Mouse (Mus musculus) heart, embryonic 15.5 days (tissue): ENCODE results near the gene Morc2a. TPM values are rescaled to one million over a fixed set of nuclear protein-coding genes. Genes with fewer than 3 reads are reported as not detected.

Experiments
- ATAC-seq: fragments of 200-750 bp; cut with Nextera tagmentation; replicated peaks from 2 replicates; pipeline ENCODE4 v1.8.0; 2017; ENCODE audit warnings: low read depth, moderate TSS enrichment; ENCODE audit not compliant: insufficient number of reproducible peaks, insufficient read depth, low FRiP score
- H3K27ac ChIP-seq: fragments of 300-500 bp; sonication (generic); 2 replicates; pipeline ENCODE4 v1.5.1; 2015; ENCODE audit warnings: mild to moderate bottlenecking, inconsistent platforms
- H3K27me3 ChIP-seq: fragments of 300-500 bp; sonication (generic); 2 replicates; pipeline ENCODE4 v1.6.1; 2015; ENCODE audit warnings: inconsistent platforms
- H3K36me3 ChIP-seq: fragments of 300-500 bp; sonication (generic); 2 replicates; pipeline ENCODE4 v1.6.1; 2015; ENCODE audit warnings: mild to moderate bottlenecking, inconsistent platforms
- H3K4me1 ChIP-seq: fragments of 300-500 bp; sonication (generic); replicated peaks from 2 replicates; pipeline ENCODE4 v1.6.1; 2015; ENCODE audit warnings: inconsistent platforms
- H3K4me2 ChIP-seq: fragments of 300-500 bp; sonication (generic); 2 replicates; pipeline ENCODE4 v1.6.1; 2015; ENCODE audit warnings: inconsistent platforms, mild to moderate bottlenecking, moderate library complexity
- H3K4me3 ChIP-seq: fragments of 300-500 bp; sonication (generic); 2 replicates; pipeline ENCODE4 v1.5.1; 2015; ENCODE audit warnings: mild to moderate bottlenecking, inconsistent platforms
- H3K9ac ChIP-seq: fragments of 300-500 bp; sonication (generic); 2 replicates; pipeline ENCODE4 v1.6.1; 2015; ENCODE audit warnings: mild to moderate bottlenecking, inconsistent platforms
- H3K9me3 ChIP-seq: fragments of 300-500 bp; sonication (generic); replicated peaks from 2 replicates; pipeline ENCODE4 v1.6.1; 2016; ENCODE audit warnings: inconsistent platforms
- WGBS: fragments of 180-500 bp; shearing (Covaris S2); methylation state at CpG from one replicate; pipeline ENCODE4 v1.1.7; 2015; ENCODE audit warnings: mixed read lengths; 5-methylcytosine and 5-hydroxymethylcytosine counted together
- polyA plus RNA-seq: library from polyadenylated mRNA; unstranded; fragments of >200 nt; fragmentation: Nextera tagmentation; extraction: Ambion mirVana; gene quantifications from 2 replicates; pipeline ENCODE4 v1.2.1, GENCODE M21; 2015

Morc2a gene
- polyA plus RNA-seq, 1 experiment from 2014 or later, result 15.7 TPM

DNA sequence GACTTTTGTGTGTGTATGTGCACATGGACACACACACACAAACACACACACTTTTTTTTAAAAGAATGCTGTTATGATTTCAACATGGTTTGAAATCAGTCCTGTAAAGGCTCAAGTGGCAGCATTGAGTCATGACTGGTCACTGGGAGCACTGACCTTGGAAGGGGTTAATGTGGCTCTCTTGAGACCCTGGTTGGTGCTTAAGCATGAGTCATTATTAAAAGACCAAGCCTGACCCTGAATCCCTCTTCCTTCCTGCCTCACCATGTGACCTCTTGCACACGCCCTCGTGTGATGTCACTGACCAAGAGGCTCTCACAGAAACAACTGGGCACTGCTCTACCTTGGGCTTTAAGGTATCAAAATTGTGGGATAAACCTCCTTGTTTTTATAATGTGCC, 89.8 kb downstream of the Morc2a start:
- no peaks in the 10 kb centered on the region for H3K4me1 ChIP-seq
- H3K4me2 ChIP-seq, result no peak overlapping the region
- no peak overlapping the region for H3K27ac ChIP-seq
- 67% methylated on average over 2 of the region's 2 CpGs for whole genome bisulfite sequencing
- H3K9ac ChIP-seq, result no peak overlapping the region
- no peak for ATAC-seq
- no peaks in the 10 kb centered on the region for H3K9me3 ChIP-seq
- no peaks in the 10 kb centered on the region for H3K36me3 ChIP-seq
- H3K27me3 ChIP-seq, result peaks cover 6% of the 10 kb centered on the region; the same call in 1 of the 2 replicates
- no peak overlapping the region for H3K4me3 ChIP-seq

Other genes starting within 250 kb of the Morc2a start
- 42.3 and 54.6 TPM in 2 replicates for gene Limk2, start 240.0 kb upstream of the Morc2a start, polyA plus RNA-seq
- 25.9 and 30.2 TPM in 2 replicates for gene Rnf185, start 196.8 kb upstream of the Morc2a start, polyA plus RNA-seq
- 0.10 and 0.28 TPM in 2 replicates for gene Pla2g3, start 160.9 kb upstream of the Morc2a start, polyA plus RNA-seq
- gene Inpp5j, start 144.4 kb upstream of the Morc2a start, polyA plus RNA-seq, result 9.4 and 11.4 TPM in 2 replicates
- gene Selenom, start 134.5 kb upstream of the Morc2a start, polyA plus RNA-seq, result 132 and 138 TPM in 2 replicates
- gene Smtn, start 108.6 kb upstream of the Morc2a start, polyA plus RNA-seq, result 79.2 and 101 TPM in 2 replicates
- 0.89 and 1.5 TPM in 2 replicates for gene Osbp2, start 214.7 kb downstream of the Morc2a start, polyA plus RNA-seq
- gene 4921536K21Rik, start 245.9 kb downstream of the Morc2a start, polyA plus RNA-seq, result 0.06 and 0.21 TPM in 2 replicates
- 9.5 and 9.8 TPM in 2 replicates for gene Dusp18, start 246.0 kb downstream of the Morc2a start, polyA plus RNA-seq